Mouse (Mus musculus): Measurements from ENCODE around the gene Cenps. TPM values are rescaled to one million over a fixed set of nuclear protein-coding genes. Genes with fewer than 3 reads are reported as not detected.

Cenps gene
- polyA plus RNA-seq, 1 experiment from 2014 or later = 72.8 TPM

DNA sequence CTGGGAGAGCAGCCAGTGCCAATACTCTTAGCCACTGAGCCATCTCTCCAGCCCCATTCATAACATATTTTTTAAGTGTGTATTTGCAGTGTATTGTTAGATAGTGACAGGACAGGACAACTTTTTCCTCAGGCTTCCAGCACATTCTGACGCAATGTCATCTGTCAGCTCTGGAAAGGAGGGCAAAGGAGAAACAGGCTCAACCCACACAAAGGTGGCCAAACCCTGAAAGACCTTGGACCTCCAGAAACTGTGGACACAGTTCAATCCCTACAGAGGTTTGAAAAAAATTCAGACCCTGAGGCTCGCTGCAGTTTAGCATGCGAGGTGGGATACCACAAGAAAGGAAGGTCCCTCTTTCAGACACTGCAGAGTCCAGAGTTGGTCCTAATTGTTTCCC lies 39.5 kb downstream of the Cenps start:
- DNase-seq (ENCODE audit: low spot score) = no peak
- H3K4me3 ChIP-seq = peak overlapping the region; percentile 100
- peaks cover 19% of the 10 kb centered on the region for H3K4me1 ChIP-seq
- no peak overlapping the region for H3K27ac ChIP-seq (replicated peaks)
- peaks cover 20% of the 10 kb centered on the region for H3K36me3 ChIP-seq
- no peaks in the 10 kb centered on the region for H3K9me3 ChIP-seq (replicated peaks)
- no peaks in the 10 kb centered on the region for H3K27me3 ChIP-seq (ENCODE audit: low read depth, poor library complexity, severe bottlenecking)
- 82% methylated on average over 3 of the region's 3 CpGs for WGBS

DNA sequence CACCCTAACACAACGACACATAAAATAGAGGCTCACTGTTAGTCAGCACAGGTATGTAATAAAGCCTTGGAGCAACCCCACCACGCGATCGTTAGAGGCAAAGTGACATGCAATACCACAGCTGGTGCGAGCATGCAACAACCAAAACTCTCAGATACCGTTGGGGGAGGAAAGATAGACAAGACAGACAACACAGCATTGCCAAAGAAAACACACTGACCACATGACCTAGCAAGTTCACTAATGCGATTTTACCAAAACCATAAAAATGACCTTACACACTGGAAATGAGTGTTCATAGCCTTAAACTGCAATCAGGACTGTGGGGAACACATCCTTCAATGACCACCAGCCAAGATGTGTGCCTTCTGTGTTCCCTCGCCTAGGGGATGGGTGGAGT lies 46.1 kb downstream of the Cenps start:
- no peak overlapping the region for H3K4me3 ChIP-seq
- 88% methylated on average over 8 of the region's 8 CpGs for WGBS

DNA sequence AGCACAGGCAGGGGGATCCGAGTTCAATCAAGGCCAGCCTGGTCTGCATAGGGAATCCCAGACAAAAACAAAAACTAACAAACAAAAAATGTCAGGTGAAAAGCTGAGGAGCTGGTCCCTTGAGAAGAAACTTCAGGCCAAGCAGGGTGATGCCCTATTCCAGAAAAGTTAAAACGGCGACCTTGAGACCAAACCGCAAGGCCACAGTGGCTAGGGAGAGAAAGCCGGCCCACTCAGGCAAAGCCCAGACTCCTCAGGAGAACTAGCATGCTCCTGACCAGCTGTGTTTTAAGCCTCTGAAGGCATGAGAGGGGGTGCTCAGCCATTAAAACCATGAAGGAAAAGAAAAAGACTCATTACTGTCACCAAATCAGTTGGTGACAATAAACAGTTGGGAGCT lies 52.0 kb downstream of the Cenps start:
- 80% methylated on average over 5 of the region's 5 CpGs for WGBS

More for the DNA sequence above, 46.1 kb downstream of the Cenps start:
- no peak for DNase-seq (ENCODE audit: low spot score)
- Histone ChIP-seq H3K36me3 (peaks cover 38% of the 10 kb centered on the region), H3K9me3 (replicated peaks) (no peaks in the 10 kb centered on the region), H3K4me1 (peaks cover 3% of the 10 kb centered on the region; the same call in 1 of the 2 replicates), H3K27me3 (ENCODE audit: low read depth, poor library complexity, severe bottlenecking) (no peaks in the 10 kb centered on the region), H3K27ac (replicated peaks) (no peak overlapping the region)

GRCm38 (mm10) chr4:149081528-149081927 lies 55.9 kb downstream of the Cenps start:
- WGBS = 88% methylated on average over 17 of the region's 17 CpGs
- Histone ChIP-seq H3K9me3 (replicated peaks) (no peaks in the 10 kb centered on the region), H3K4me3 (no peak overlapping the region), H3K36me3 (no peaks in the 10 kb centered on the region), H3K4me1 (peaks cover 23% of the 10 kb centered on the region), H3K27ac (replicated peaks) (no peak overlapping the region), H3K27me3 (ENCODE audit: low read depth, poor library complexity, severe bottlenecking) (no peaks in the 10 kb centered on the region)
- DNase-seq (ENCODE audit: low spot score) = no peak

More for the DNA sequence above, 52.0 kb downstream of the Cenps start:
- Histone ChIP-seq H3K4me1 (peaks cover 9% of the 10 kb centered on the region; the same call in 1 of the 2 replicates), H3K27me3 (ENCODE audit: low read depth, poor library complexity, severe bottlenecking) (no peaks in the 10 kb centered on the region), H3K27ac (replicated peaks) (no peak overlapping the region), H3K9me3 (replicated peaks) (no peaks in the 10 kb centered on the region), H3K36me3 (no peaks in the 10 kb centered on the region), H3K4me3 (no peak overlapping the region)
- no peak for DNase-seq (ENCODE audit: low spot score)

GRCm38 (mm10) chr4:149080111-149080510 lies 57.3 kb downstream of the Cenps start:
- 92% methylated on average over 8 of the region's 8 CpGs for WGBS
- no peak for DNase-seq (ENCODE audit: low spot score)
- no peaks in the 10 kb centered on the region for H3K27me3 ChIP-seq (ENCODE audit: low read depth, poor library complexity, severe bottlenecking)
- H3K9me3 ChIP-seq (replicated peaks) = no peaks in the 10 kb centered on the region
- H3K4me1 ChIP-seq = peaks cover 34% of the 10 kb centered on the region
- peaks cover 8% of the 10 kb centered on the region for H3K36me3 ChIP-seq
- no peak overlapping the region for H3K4me3 ChIP-seq
- H3K27ac ChIP-seq (replicated peaks) = no peak overlapping the region

DNA sequence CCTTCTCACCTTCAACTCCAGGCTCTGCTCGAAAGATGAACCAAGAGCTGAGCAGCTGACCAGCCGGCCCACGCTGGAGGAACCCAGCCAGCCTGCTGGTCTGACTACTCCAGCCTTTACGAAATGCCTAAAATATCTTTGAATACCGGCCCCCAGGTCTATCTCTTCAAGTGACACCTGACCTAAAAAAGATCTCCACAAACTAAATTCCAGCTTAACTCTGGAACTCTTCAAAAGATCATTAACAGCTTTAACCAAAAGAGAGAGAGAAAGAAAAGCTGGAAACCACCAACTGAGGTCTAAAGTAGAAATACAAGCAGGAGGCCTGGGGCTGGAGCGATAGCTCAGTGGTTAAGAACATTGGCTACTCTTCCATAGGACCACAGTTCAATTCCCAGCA lies 57.8 kb downstream of the Cenps start:
- Histone ChIP-seq H3K27ac (replicated peaks) (no peak overlapping the region), H3K4me1 (peaks cover 34% of the 10 kb centered on the region), H3K36me3 (peaks cover 13% of the 10 kb centered on the region), H3K9me3 (replicated peaks) (no peaks in the 10 kb centered on the region), H3K4me3 (no peak overlapping the region), H3K27me3 (ENCODE audit: low read depth, poor library complexity, severe bottlenecking) (no peaks in the 10 kb centered on the region)
- 89% methylated on average over 6 of the region's 6 CpGs for WGBS
- DNase-seq (ENCODE audit: low spot score) = no peak

GRCm38 (mm10) chr4:149078261-149078660 lies 59.2 kb downstream of the Cenps start:
- DNase-seq (ENCODE audit: low spot score) = no peak
- Histone ChIP-seq H3K36me3 (peaks cover 22% of the 10 kb centered on the region), H3K4me1 (peaks cover 34% of the 10 kb centered on the region), H3K4me3 (no peak overlapping the region), H3K27me3 (ENCODE audit: low read depth, poor library complexity, severe bottlenecking) (no peaks in the 10 kb centered on the region), H3K27ac (replicated peaks) (no peak overlapping the region), H3K9me3 (replicated peaks) (no peaks in the 10 kb centered on the region)
- WGBS = 77% methylated on average over 4 of the region's 4 CpGs

Other genes starting within 250 kb of the Cenps start
- 56.6 and 57.3 TPM in 2 replicates for gene Pex14, start 37.8 kb downstream of the Cenps start, polyA plus RNA-seq (2016; fragmentation: Nextera tagmentation; extraction: Ambion mirVana)
- 32.4 and 34.4 TPM in 2 replicates for gene Dffa, start 33.5 kb downstream of the Cenps start, polyA plus RNA-seq (2016; fragmentation: Nextera tagmentation; extraction: Ambion mirVana)
- gene Cort, start 10.9 kb downstream of the Cenps start, polyA plus RNA-seq (2016; fragmentation: Nextera tagmentation; extraction: Ambion mirVana) = 0.19 and 0.42 TPM in 2 replicates
- gene Pgd, start 29.1 kb upstream of the Cenps start, polyA plus RNA-seq (2016; fragmentation: Nextera tagmentation; extraction: Ambion mirVana) = 168 TPM in 2 replicates
- gene Kif1b, start 170.1 kb upstream of the Cenps start, polyA plus RNA-seq (2016; fragmentation: Nextera tagmentation; extraction: Ambion mirVana) = 63.4 and 82.4 TPM in 2 replicates

All from midbrain, embryonic 10.5 days (tissue).